In the genomic region with DNA sequence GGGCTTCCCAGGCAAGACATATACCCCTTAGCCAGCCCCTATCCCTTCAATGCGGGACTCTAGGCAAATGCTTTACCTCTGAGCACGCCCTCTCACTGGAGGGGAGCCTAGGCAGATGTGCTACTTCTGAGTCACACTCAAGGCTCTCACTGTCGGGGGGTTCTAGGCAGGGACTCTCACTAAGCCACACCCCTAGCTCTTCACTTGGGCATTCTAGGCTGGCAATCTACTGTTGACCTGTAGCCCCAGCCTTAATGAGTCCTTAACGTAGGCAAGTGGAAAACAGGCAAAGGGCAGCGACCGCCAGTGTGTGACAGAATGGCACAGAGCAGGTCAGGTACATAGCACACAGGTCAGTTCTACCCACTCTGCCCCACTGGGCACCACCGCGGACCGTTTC, we compare ENCODE assay signal across 14 mouse cellular contexts. TPM values are rescaled to one million over a fixed set of nuclear protein-coding genes. Genes with fewer than 3 reads are reported as not detected.
A peak's percentile ranks its signal among the peaks of the same experiment; 100 is the strongest.
DNase-seq lines count a peak whose midpoint lies in the region; ATAC-seq lines count a peak whose summit lies in the region.
"Had no signal": no experiment of that assay in that cellular context is flagged by ENCODE, and none has a peak within 500 bp of the region (broad histone marks: within the 10 kb centered on the region; RNA-seq: fewer than 3 reads in every experiment).

No protein-coding gene starts in this region.

- peaks cover 6% of the 10 kb centered on the region; the same call in 1 of the 2 replicates for H3K4me1 ChIP-seq in limb, embryonic 12.5 days (replicated peaks)
- H3K4me1 ChIP-seq in limb, embryonic 10.5 days: peaks cover 14% of the 10 kb centered on the region
- peaks cover 16% of the 10 kb centered on the region for H3K4me1 ChIP-seq in forebrain, embryonic 16.5 days (replicated peaks; ENCODE audit: control insufficient read depth, insufficient read depth, low read length)
- H3K4me1 ChIP-seq in midbrain, embryonic 10.5 days: peaks cover 33% of the 10 kb centered on the region
- peaks cover 6% of the 10 kb centered on the region; the same call in 1 of the 2 replicates for H3K4me1 ChIP-seq in neural tube, embryonic 14.5 days (ENCODE audit: control insufficient read depth, insufficient read depth, low read length)

- H3K36me3 ChIP-seq in limb, embryonic 12.5 days: no peaks in the 10 kb centered on the region
- H3K36me3 ChIP-seq in limb, embryonic 10.5 days: no peaks in the 10 kb centered on the region
- no peaks in the 10 kb centered on the region for H3K36me3 ChIP-seq in forebrain, embryonic 16.5 days (ENCODE audit: control insufficient read depth, insufficient read depth)
- no peaks in the 10 kb centered on the region for H3K36me3 ChIP-seq in midbrain, embryonic 10.5 days
- no peaks in the 10 kb centered on the region for H3K36me3 ChIP-seq in neural tube, embryonic 14.5 days (ENCODE audit: control insufficient read depth, insufficient read depth, low read length)

- no peaks in the 10 kb centered on the region for H3K9me3 ChIP-seq in limb, embryonic 12.5 days
- H3K9me3 ChIP-seq in limb, embryonic 10.5 days (replicated peaks): no peaks in the 10 kb centered on the region
- H3K9me3 ChIP-seq in forebrain, embryonic 16.5 days (ENCODE audit: control insufficient read depth, low read length): no peaks in the 10 kb centered on the region
- H3K9me3 ChIP-seq in midbrain, embryonic 10.5 days (replicated peaks): no peaks in the 10 kb centered on the region
- H3K9me3 ChIP-seq in neural tube, embryonic 14.5 days (ENCODE audit: control insufficient read depth, low read length): no peaks in the 10 kb centered on the region

- no peak for DNase-seq in limb, embryonic 10.5 days (ENCODE audit: low spot score)
- DNase-seq in midbrain, embryonic 10.5 days (ENCODE audit: low spot score): no peak
- no peak for DNase-seq in right cerebral cortex, postnatal 14 days
- no peak for DNase-seq in adipocyte (ENCODE audit: low spot score)
- DNase-seq: kidney, adult 9 months; lung, adult 18-20 months; thymus, postnatal 14 days had no signal

- peak overlapping the region; percentile 66; the same call in 1 of the 2 replicates for H3K4me3 ChIP-seq in limb, embryonic 12.5 days (replicated peaks)
- no peak overlapping the region for H3K4me3 ChIP-seq in limb, embryonic 10.5 days
- H3K4me3 ChIP-seq in forebrain, embryonic 16.5 days (replicated peaks; ENCODE audit: low read length): no peak overlapping the region
- H3K4me3 ChIP-seq in midbrain, embryonic 10.5 days: peak overlapping the region; percentile 79
- H3K4me3 ChIP-seq in neural tube, embryonic 14.5 days (ENCODE audit: low read depth, low read length): peak overlapping the region; percentile 59

- H3K27ac ChIP-seq in limb, embryonic 12.5 days: no peak overlapping the region
- H3K27ac ChIP-seq in limb, embryonic 10.5 days: no peak overlapping the region; the same call in 1 of the 2 replicates
- no peak overlapping the region for H3K27ac ChIP-seq in forebrain, embryonic 16.5 days (ENCODE audit: low read length)
- peak overlapping the region; percentile 93; the same call in 1 of the 2 replicates for H3K27ac ChIP-seq in midbrain, embryonic 10.5 days (replicated peaks)
- no peak overlapping the region for H3K27ac ChIP-seq in neural tube, embryonic 14.5 days (ENCODE audit: low read depth, low read length)
- H3K27ac ChIP-seq: gastrocnemius, adult 2 months had no signal

- no peak for ATAC-seq in limb, embryonic 12.5 days (ENCODE audit: insufficient number of reproducible peaks, insufficient read depth, low FRiP score, low TSS enrichment, low read depth)
- peak; percentile 8; the same call in 1 of the 2 replicates for ATAC-seq in forebrain, embryonic 16.5 days
- ATAC-seq in neural tube, embryonic 14.5 days (ENCODE audit: low read depth): peak; percentile 6; the same call in 1 of the 2 replicates
- no peak for ATAC-seq in CD4-positive, CD25-positive, alpha-beta regulatory T cell, adult 4 months

- WGBS in limb, embryonic 12.5 days: 61% methylated on average over 9 of the region's 9 CpGs
- 58% methylated on average over 9 of the region's 9 CpGs for WGBS in limb, embryonic 10.5 days
- WGBS in forebrain, embryonic 16.5 days: 77% methylated on average over 9 of the region's 9 CpGs
- 67% methylated on average over 9 of the region's 9 CpGs for WGBS in midbrain, embryonic 10.5 days
- WGBS in neural tube, embryonic 14.5 days: 71% methylated on average over 9 of the region's 9 CpGs

- peak overlapping the region; percentile 78 for H3K4me2 ChIP-seq in limb, embryonic 12.5 days
- H3K4me2 ChIP-seq in forebrain, embryonic 16.5 days (ENCODE audit: low read length): peak overlapping the region; percentile 77; the same call in 1 of the 2 replicates
- peak overlapping the region; percentile 66; the same call in 1 of the 2 replicates for H3K4me2 ChIP-seq in neural tube, embryonic 14.5 days (ENCODE audit: low read depth, low read length)

- H3K27me3 ChIP-seq in limb, embryonic 12.5 days: peaks cover 52% of the 10 kb centered on the region
- H3K27me3 ChIP-seq in limb, embryonic 10.5 days (ENCODE audit: low read depth, poor library complexity, severe bottlenecking): peaks cover 75% of the 10 kb centered on the region
- H3K27me3 ChIP-seq in forebrain, embryonic 16.5 days (replicated peaks; ENCODE audit: control insufficient read depth, insufficient read depth, low read length): 0 out of 2 replicates have a peak, but pooled peaks cover 3% of the 10 kb centered on the region
- H3K27me3 ChIP-seq in midbrain, embryonic 10.5 days (ENCODE audit: low read depth, poor library complexity, severe bottlenecking): peaks cover 21% of the 10 kb centered on the region
- no peaks in the 10 kb centered on the region for H3K27me3 ChIP-seq in neural tube, embryonic 14.5 days (ENCODE audit: control insufficient read depth, insufficient read depth, low read length)

- H3K9ac ChIP-seq in limb, embryonic 12.5 days (replicated peaks): no peak overlapping the region
- no peak overlapping the region for H3K9ac ChIP-seq in forebrain, embryonic 16.5 days (replicated peaks; ENCODE audit: low read depth, low read length)
- peak overlapping the region; percentile 95; the same call in 1 of the 2 replicates for H3K9ac ChIP-seq in neural tube, embryonic 14.5 days (replicated peaks; ENCODE audit: low read depth, low read length)

RNA-seq across cellular contexts. Expression of a gene that starts 1.0 kb away (rescaled TPM):
- 1.4 and 1.7 TPM in 2 replicates for polyA plus RNA-seq in limb, embryonic 12.5 days (2016; fragmentation: Nextera tagmentation; extraction: Ambion mirVana)
- polyA plus RNA-seq in limb, embryonic 10.5 days (2016; fragmentation: Nextera tagmentation; extraction: Ambion mirVana): 0.21 and 0.46 TPM in 2 replicates
- polyA plus RNA-seq in forebrain, embryonic 16.5 days (2015; fragmentation: Nextera tagmentation; extraction: Ambion mirVana): 4.3 and 4.5 TPM in 2 replicates
- 0.70 and 2.0 TPM in 2 replicates for polyA plus RNA-seq in midbrain, embryonic 10.5 days (2016; fragmentation: Nextera tagmentation; extraction: Ambion mirVana)
- polyA plus RNA-seq in neural tube, embryonic 14.5 days (2014; fragmentation: Nextera tagmentation; extraction: Ambion mirVana): 9.8 and 14.6 TPM in 2 replicates
- polyA plus RNA-seq in CD4-positive, CD25-positive, alpha-beta regulatory T cell, adult 4 months (2017; shearing (Covaris generic)): under 1 TPM in 1 of 2 experiments, not detected in 1; 0.15 TPM

RNA-seq across cellular contexts. Expression of a gene that starts 14.9 kb away (rescaled TPM):
- polyA plus RNA-seq in limb, embryonic 12.5 days (2016; fragmentation: Nextera tagmentation; extraction: Ambion mirVana): not detected in 2 replicates
- not detected in 2 replicates for polyA plus RNA-seq in limb, embryonic 10.5 days (2016; fragmentation: Nextera tagmentation; extraction: Ambion mirVana)
- not detected in 2 replicates for polyA plus RNA-seq in forebrain, embryonic 16.5 days (2015; fragmentation: Nextera tagmentation; extraction: Ambion mirVana)
- polyA plus RNA-seq in midbrain, embryonic 10.5 days (2016; fragmentation: Nextera tagmentation; extraction: Ambion mirVana): not detected in 2 replicates
- polyA plus RNA-seq in neural tube, embryonic 14.5 days (2014; fragmentation: Nextera tagmentation; extraction: Ambion mirVana): 0.05 TPM in 1 of 2 replicates, not detected in the other
- polyA plus RNA-seq in CD4-positive, CD25-positive, alpha-beta regulatory T cell, adult 4 months (2017; shearing (Covaris generic)): not detected
- polyA plus RNA-seq: C2C12; limb, embryonic 11.5 days had no signal

RNA-seq across cellular contexts. Expression of a gene that starts 27.9 kb away (rescaled TPM):
- 1.8 and 3.7 TPM in 2 replicates for polyA plus RNA-seq in limb, embryonic 12.5 days (2016; fragmentation: Nextera tagmentation; extraction: Ambion mirVana)
- polyA plus RNA-seq in limb, embryonic 10.5 days (2016; fragmentation: Nextera tagmentation; extraction: Ambion mirVana): 1.2 and 1.3 TPM in 2 replicates
- 5.5 and 7.3 TPM in 2 replicates for polyA plus RNA-seq in forebrain, embryonic 16.5 days (2015; fragmentation: Nextera tagmentation; extraction: Ambion mirVana)
- 2.2 and 3.6 TPM in 2 replicates for polyA plus RNA-seq in midbrain, embryonic 10.5 days (2016; fragmentation: Nextera tagmentation; extraction: Ambion mirVana)
- 13.6 and 15.4 TPM in 2 replicates for polyA plus RNA-seq in neural tube, embryonic 14.5 days (2014; fragmentation: Nextera tagmentation; extraction: Ambion mirVana)
- 1 to 10 TPM; 1.7 to 3.2 TPM for polyA plus RNA-seq in CD4-positive, CD25-positive, alpha-beta regulatory T cell, adult 4 months (2017; shearing (Covaris generic))

RNA-seq across cellular contexts. Expression of a gene that starts 46.9 kb away (rescaled TPM):
- 1.1 TPM in 1 of 2 replicates, not detected in the other for polyA plus RNA-seq in limb, embryonic 12.5 days (2016; fragmentation: Nextera tagmentation; extraction: Ambion mirVana)
- polyA plus RNA-seq in limb, embryonic 10.5 days (2016; fragmentation: Nextera tagmentation; extraction: Ambion mirVana): 0.78 TPM in 1 of 2 replicates, not detected in the other
- polyA plus RNA-seq in forebrain, embryonic 16.5 days (2015; fragmentation: Nextera tagmentation; extraction: Ambion mirVana): 0.42 TPM in 1 of 2 replicates, not detected in the other
- polyA plus RNA-seq in midbrain, embryonic 10.5 days (2016; fragmentation: Nextera tagmentation; extraction: Ambion mirVana): not detected in 2 replicates
- polyA plus RNA-seq in neural tube, embryonic 14.5 days (2014; fragmentation: Nextera tagmentation; extraction: Ambion mirVana): 0.27 and 0.41 TPM in 2 replicates
- polyA plus RNA-seq in CD4-positive, CD25-positive, alpha-beta regulatory T cell, adult 4 months (2017; shearing (Covaris generic)): not detected

RNA-seq across cellular contexts. Expression of a gene that starts 47.0 kb away (rescaled TPM):
- polyA plus RNA-seq in limb, embryonic 12.5 days (2016; fragmentation: Nextera tagmentation; extraction: Ambion mirVana): 236 and 240 TPM in 2 replicates
- polyA plus RNA-seq in limb, embryonic 10.5 days (2016; fragmentation: Nextera tagmentation; extraction: Ambion mirVana): 240 and 248 TPM in 2 replicates
- 123 and 127 TPM in 2 replicates for polyA plus RNA-seq in forebrain, embryonic 16.5 days (2015; fragmentation: Nextera tagmentation; extraction: Ambion mirVana)
- 246 and 264 TPM in 2 replicates for polyA plus RNA-seq in midbrain, embryonic 10.5 days (2016; fragmentation: Nextera tagmentation; extraction: Ambion mirVana)
- polyA plus RNA-seq in neural tube, embryonic 14.5 days (2014; fragmentation: Nextera tagmentation; extraction: Ambion mirVana): 107 and 129 TPM in 2 replicates
- 100 to 1,000 TPM; 177 to 184 TPM for polyA plus RNA-seq in CD4-positive, CD25-positive, alpha-beta regulatory T cell, adult 4 months (2017; shearing (Covaris generic))

Comparison
In these comparisons a context has a peak if more than half of its experiments do, and no peak if none do; other contexts are left out.
1. H3K4me3 ChIP-seq: peak in limb, embryonic 12.5 days (single experiment), midbrain, embryonic 10.5 days (single experiment) and neural tube, embryonic 14.5 days (single experiment); none in limb, embryonic 10.5 days (single experiment) and forebrain, embryonic 16.5 days (single experiment).
2. ATAC-seq: peak in forebrain, embryonic 16.5 days (single experiment) and neural tube, embryonic 14.5 days (single experiment); none in limb, embryonic 12.5 days (single experiment) and CD4-positive, CD25-positive, alpha-beta regulatory T cell, adult 4 months (single experiment).
3. Peak in every context shown above with its lines, with median percentiles within 50 percentile points of each other: H3K4me2 ChIP-seq.